Mouse (Mus musculus) ES-Bruce4 (cell line): ENCODE measurements around the gene Nup62.

Experiments used
- CTCF ChIP-seq: IDR thresholded peaks from one replicate; pipeline ENCODE4 v1.8.1; 2011; ENCODE audit warnings: low read depth, low read length
- POLR2A ChIP-seq: IDR thresholded peaks from one replicate; pipeline ENCODE4 v1.8.1; 2011; ENCODE audit warnings: low read length; ENCODE audit not compliant: insufficient read depth

- no peak for TF ChIP-seq CTCF
- no peak for TF ChIP-seq POLR2A
These were observed 53.2 kb downstream of the Nup62 start for GRCm38 (mm10) chr7:44868919-44869696.
